Mouse (Mus musculus): ENCODE measurements around the gene Dhrs7b.

GRCm38 (mm10) chr11:60816398-60816797 is 14.0 kb upstream of the Dhrs7b start:
- TF ChIP-seq CTCF (IDR thresholded peaks at IDR 0.05) (no peak), EP300 (IDR thresholded peaks at IDR 0.05) (no peak)

Measured in lung, postnatal 0 days (tissue).